In genomic region chr17:68841097-68841891, GRCm38 (mm10) we compare ENCODE assay signal across 8 mouse cellular contexts. TPM values are rescaled to one million over a fixed set of nuclear protein-coding genes. Genes with fewer than 3 reads are reported as not detected.
DNase-seq lines count a peak whose midpoint lies in the region; ATAC-seq and TF ChIP-seq lines count a peak whose summit lies in the region.

No protein-coding gene starts in this region.

- WGBS in hindbrain, postnatal 0 days = under 1% methylated on average over 67 of the region's 75 CpGs
- WGBS in midbrain, embryonic 10.5 days = under 1% methylated on average over 75 of the region's 75 CpGs
- WGBS in small intestine, adult 2 months = 2% methylated on average over 69 of the region's 75 CpGs

- peak; percentile 55 for ATAC-seq in hindbrain, postnatal 0 days
- no peak for ATAC-seq in megakaryocyte-erythroid progenitor cell, adult 5-6 weeks (replicated peaks; ENCODE audit: low FRiP score, low TSS enrichment, poor library complexity, severe bottlenecking)

- H3K4me1 ChIP-seq in cortical plate, adult 2 months (ENCODE audit: control insufficient read depth, insufficient read depth, low read length) = peaks cover 2% of the 10 kb centered on the region; the same call in 1 of the 2 replicates
- H3K4me1 ChIP-seq in hindbrain, postnatal 0 days (ENCODE audit: insufficient read depth, low read length) = peaks cover 8% of the 10 kb centered on the region
- peaks cover 39% of the 10 kb centered on the region for H3K4me1 ChIP-seq in midbrain, embryonic 10.5 days
- H3K4me1 ChIP-seq in small intestine, adult 2 months (ENCODE audit: control insufficient read depth, insufficient read depth, insufficient read length, low read length) = peaks cover 9% of the 10 kb centered on the region

- no peaks in the 10 kb centered on the region for H3K27me3 ChIP-seq in hindbrain, postnatal 0 days (ENCODE audit: insufficient read depth, low read length)
- peaks cover 74% of the 10 kb centered on the region for H3K27me3 ChIP-seq in midbrain, embryonic 10.5 days (ENCODE audit: low read depth, poor library complexity, severe bottlenecking)
- peaks cover 33% of the 10 kb centered on the region for H3K27me3 ChIP-seq in small intestine, adult 2 months (ENCODE audit: control insufficient read depth, insufficient read depth, low read length)

- no peaks in the 10 kb centered on the region for H3K36me3 ChIP-seq in hindbrain, postnatal 0 days (ENCODE audit: insufficient read depth, low read length)
- H3K36me3 ChIP-seq in midbrain, embryonic 10.5 days = no peaks in the 10 kb centered on the region
- H3K36me3 ChIP-seq in small intestine, adult 2 months (ENCODE audit: control insufficient read depth, insufficient read depth, low read length) = no peaks in the 10 kb centered on the region

- TF ChIP-seq CTCF in cortical plate, adult 2 months (IDR thresholded peaks at IDR 0.05; ENCODE audit: extremely low read depth, insufficient read depth, low read length) = no peak
- TF ChIP-seq CTCF in gastrocnemius, adult 2 months (IDR thresholded peaks at IDR 0.05) = peak; percentile 66
- peak; percentile 43 for TF ChIP-seq CTCF in hindbrain, postnatal 0 days (IDR thresholded peaks at IDR 0.05; ENCODE audit: low read depth)
- TF ChIP-seq CTCF in small intestine, adult 2 months (IDR thresholded peaks at IDR 0.05; ENCODE audit: extremely low read depth, insufficient read length, insufficient replicate concordance, low read depth, low read length) = peak; percentile 41; the same call in 1 of the 2 replicates

- no peaks in the 10 kb centered on the region for H3K9me3 ChIP-seq in hindbrain, postnatal 0 days (ENCODE audit: low read length)
- H3K9me3 ChIP-seq in midbrain, embryonic 10.5 days (replicated peaks) = no peaks in the 10 kb centered on the region

- peak overlapping the region; percentile 95 for H3K4me2 ChIP-seq in hindbrain, postnatal 0 days (ENCODE audit: low read depth, low read length)

- H3K9ac ChIP-seq in hindbrain, postnatal 0 days (replicated peaks; ENCODE audit: low read length) = peak overlapping the region; percentile 70

- TF ChIP-seq POLR2A in cortical plate, adult 2 months (IDR thresholded peaks at IDR 0.05; ENCODE audit: extremely low read depth, insufficient read depth, low read length) = no peak
- no peak for TF ChIP-seq POLR2A in small intestine, adult 2 months (IDR thresholded peaks at IDR 0.05; ENCODE audit: low read depth, low read length)

- peak overlapping the region; percentile 93 for H3K27ac ChIP-seq in cortical plate, adult 2 months (ENCODE audit: insufficient read depth, low read length)
- peak overlapping the region; percentile 59; the same call in 1 of the 2 replicates for H3K27ac ChIP-seq in gastrocnemius, adult 2 months
- H3K27ac ChIP-seq in hindbrain, postnatal 0 days = peak overlapping the region; percentile 58; the same call in 1 of the 2 replicates
- peak overlapping the region; percentile 75 for H3K27ac ChIP-seq in midbrain, embryonic 10.5 days (replicated peaks)
- H3K27ac ChIP-seq in small intestine, adult 2 months (ENCODE audit: insufficient read depth, low read depth, low read length) = no peak overlapping the region

- intact Hi-C loops in gastrocnemius, adult 2 months (cut with DNase I) = no loop called here
- intact Hi-C loops in left cerebral cortex, postnatal 36 days (cut with DNase I) = no loop called here

- peak; percentile 48 for DNase-seq in adrenal gland, adult 8-10 months
- DNase-seq in gastrocnemius, adult 2 months = peak; percentile 56
- DNase-seq in hindbrain, postnatal 0 days (ENCODE audit: low spot score) = peak; percentile 82
- peak; percentile 50 to 72 for DNase-seq in left cerebral cortex, postnatal 36 days (ENCODE audit: low spot score in 2 of 2)
- peak; percentile 81 for DNase-seq in midbrain, embryonic 10.5 days (ENCODE audit: low spot score)

- peak overlapping the region; percentile 28 for H3K4me3 ChIP-seq in cortical plate, adult 2 months (ENCODE audit: insufficient read depth, low read length)
- H3K4me3 ChIP-seq in gastrocnemius, adult 2 months = peak overlapping the region; percentile 70
- peak overlapping the region; percentile 50 for H3K4me3 ChIP-seq in hindbrain, postnatal 0 days (ENCODE audit: low read length)
- peak overlapping the region; percentile 69 for H3K4me3 ChIP-seq in midbrain, embryonic 10.5 days
- peak overlapping the region; percentile 51 for H3K4me3 ChIP-seq in small intestine, adult 2 months (ENCODE audit: low read depth, low read length)

RNA-seq across cellular contexts. Expression of gene Tmem200c, which starts 14.9 kb away (rescaled TPM):
- 1 to 10 TPM in 3 of 4 experiments, under 1 TPM in 1; 0.91 to 3.2 (median 2.1) TPM for total RNA-seq in adrenal gland, adult 8-10 months (2022)
- polyA plus RNA-seq in cortical plate, adult 2 months (2012; rRNA removed) = 7.4 and 7.9 TPM in 2 replicates
- total RNA-seq in gastrocnemius, adult 2 months (2021) = under 1 TPM; 0.17 to 0.31 TPM
- 15.4 and 19.9 TPM in 2 replicates for total RNA-seq in hindbrain, postnatal 0 days (2014; rRNA removed)
- 2.3 and 2.7 TPM in 2 replicates for polyA plus RNA-seq in hindbrain, postnatal 0 days (2015; fragmentation: Nextera tagmentation; extraction: Ambion mirVana)
- 10 to 100 TPM; 20.0 to 20.3 TPM for total RNA-seq in left cerebral cortex, postnatal 36 days (2021)
- 1.4 and 1.7 TPM in 2 replicates for polyA plus RNA-seq in midbrain, embryonic 10.5 days (2016; fragmentation: Nextera tagmentation; extraction: Ambion mirVana)
- 0.34 and 0.48 TPM in 2 replicates for polyA plus RNA-seq in small intestine, adult 2 months (2012; rRNA removed)
- not detected in 2 replicates for total RNA-seq in megakaryocyte-erythroid progenitor cell, adult 5-6 weeks (2014; fragmentation: Nextera tagmentation)
- not detected in 2 replicates for total RNA-seq in megakaryocyte-erythroid progenitor cell, adult 5-6 weeks (2017)
